Mouse (Mus musculus): Measurements from ENCODE around the gene Zmiz1.

DNA sequence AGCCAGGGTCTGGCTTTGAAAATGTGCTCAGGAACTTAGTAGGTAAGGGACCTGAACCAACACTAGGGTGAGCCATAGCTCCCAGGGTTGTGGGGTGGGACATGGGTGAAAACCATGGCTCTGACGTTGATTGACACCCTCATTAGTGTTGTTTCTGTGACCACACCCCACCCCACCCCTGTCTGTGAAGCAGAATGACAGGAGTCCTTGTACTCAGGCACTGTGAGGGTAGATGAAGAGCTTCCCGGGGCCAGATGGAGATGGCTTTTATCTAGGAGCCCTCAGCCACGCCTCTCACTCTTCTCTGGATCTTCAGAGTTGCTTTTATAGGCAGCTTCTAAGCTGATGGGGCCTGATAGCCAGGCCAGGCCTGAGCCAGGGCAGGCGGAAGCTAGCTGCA is 63.4 kb downstream of the Zmiz1 start:
- peak; percentile 35; the same call in 2 of the 3 replicates for TF ChIP-seq TAL1 (IDR thresholded peaks at IDR 0.05; ENCODE audit: low read length)
- peak; percentile 62; the same call in 1 of the 2 replicates for TF ChIP-seq GATA1 (IDR thresholded peaks at IDR 0.05; ENCODE audit: low read length)
